Mouse (Mus musculus) WW6 (cell line): ENCODE measurements around the gene Pgls.
A peak's percentile ranks its signal among the peaks of the same experiment; 100 is the strongest.

Experiments
- DNase-seq: peaks from one replicate; pipeline ENCODE4 v3.0.0-alpha.2; 2013; ENCODE audit warnings: low read depth, low spot score

Pgls gene

GRCm38 (mm10) chr8:71598375-71598774 lies 6.4 kb downstream of the Pgls start:
- no peak for DNase-seq

GRCm38 (mm10) chr8:71598841-71599240 lies 6.9 kb downstream of the Pgls start:
- no peak for DNase-seq

- DNase-seq: no peak
Measured at GRCm38 (mm10) chr8:71601939-71602665, 10.1 kb downstream of the Pgls start.

GRCm38 (mm10) chr8:71602666-71603334 lies 10.8 kb downstream of the Pgls start:
- peak; percentile 90 for DNase-seq

- DNase-seq: no peak
Measured at GRCm38 (mm10) chr8:71604021-71604420, 12.0 kb downstream of the Pgls start.

GRCm38 (mm10) chr8:71610822-71611651 lies 19.1 kb downstream of the Pgls start, which contains the start of gene Colgalt1:
TSS of gene Colgalt1 (plus strand) at chr8:71610998.
- peak; percentile 99 for DNase-seq

GRCm38 (mm10) chr8:71612141-71612540 lies 20.2 kb downstream of the Pgls start:
- DNase-seq: no peak

GRCm38 (mm10) chr8:71613418-71613817 lies 21.4 kb downstream of the Pgls start:
- no peak for DNase-seq

- no peak for DNase-seq
Measured at GRCm38 (mm10) chr8:71619786-71620185, 27.8 kb downstream of the Pgls start.

GRCm38 (mm10) chr8:71625088-71625487 lies 33.1 kb downstream of the Pgls start:
- DNase-seq: no peak

- no peak for DNase-seq
Measured at GRCm38 (mm10) chr8:71626753-71627152, 34.8 kb downstream of the Pgls start.

GRCm38 (mm10) chr8:71627265-71628099 lies 35.5 kb downstream of the Pgls start:
- no peak for DNase-seq

GRCm38 (mm10) chr8:71628396-71629095 lies 36.6 kb downstream of the Pgls start:
- no peak for DNase-seq

GRCm38 (mm10) chr8:71629096-71629697 lies 37.2 kb downstream of the Pgls start:
- peak; percentile 90 for DNase-seq

GRCm38 (mm10) chr8:71629781-71630212 lies 37.8 kb downstream of the Pgls start:
- peak; percentile 61 for DNase-seq

- no peak for DNase-seq
Measured at GRCm38 (mm10) chr8:71630761-71631160, 38.8 kb downstream of the Pgls start.

GRCm38 (mm10) chr8:71631897-71632296 lies 39.9 kb downstream of the Pgls start:
- no peak for DNase-seq

- DNase-seq: peak; percentile 72
Measured at GRCm38 (mm10) chr8:71633164-71633563, 41.2 kb downstream of the Pgls start.

GRCm38 (mm10) chr8:71633981-71634667 lies 42.1 kb downstream of the Pgls start:
- peak; percentile 84 for DNase-seq
